Mouse (Mus musculus) midbrain, embryonic 15.5 days (tissue): Measurements from ENCODE around the gene Trpv6. TPM values are rescaled to one million over a fixed set of nuclear protein-coding genes. Genes with fewer than 3 reads are reported as not detected.

ENCODE experiments used
- polyA plus RNA-seq: library from polyadenylated mRNA; unstranded; fragments of >200 nt; fragmentation: Nextera tagmentation; extraction: Ambion mirVana; gene quantifications from 2 replicates; pipeline ENCODE4 v1.2.1, GENCODE M21; 2015

Trpv6 gene
- polyA plus RNA-seq, 1 experiment from 2014 or later = 1.3 TPM

Other genes starting within 250 kb of the Trpv6 start
- gene Gm5771, start 244.0 kb downstream of the Trpv6 start, polyA plus RNA-seq = not detected in 2 replicates
- not detected in 2 replicates for gene Gm10334, start 190.3 kb downstream of the Trpv6 start, polyA plus RNA-seq
- not detected in 2 replicates for gene Prss1, start 177.5 kb downstream of the Trpv6 start, polyA plus RNA-seq
- gene Prss2, start 114.6 kb downstream of the Trpv6 start, polyA plus RNA-seq = not detected in 2 replicates
- gene Ephb6, start 30.9 kb downstream of the Trpv6 start, polyA plus RNA-seq = 43.7 and 44.2 TPM in 2 replicates
- gene Trpv5, start 44.4 kb upstream of the Trpv6 start, polyA plus RNA-seq = not detected in 2 replicates
- gene Llcfc1, start 48.0 kb upstream of the Trpv6 start, polyA plus RNA-seq = not detected in 2 replicates
- gene Kel, start 67.9 kb upstream of the Trpv6 start, polyA plus RNA-seq = 0.21 and 0.75 TPM in 2 replicates
- not detected in 2 replicates for gene Olfr459, start 138.8 kb upstream of the Trpv6 start, polyA plus RNA-seq
- not detected in 2 replicates for gene Pip, start 211.1 kb upstream of the Trpv6 start, polyA plus RNA-seq
- not detected in 2 replicates for gene Sval2, start 216.6 kb upstream of the Trpv6 start, polyA plus RNA-seq